Mouse (Mus musculus) skeletal muscle tissue, adult 2 months (tissue): ENCODE results near the gene Rps6kb2.
"Not testable (repeated sequence)": the region's sequence is repeated elsewhere in the genome, so short reads cannot be mapped to it uniquely, and the experiment has no call there.

Source experiments
- DNase-seq: peaks from one replicate; pipeline ENCODE4 v3.0.0-alpha.2; 2012; ENCODE audit warnings: low read depth, low spot score

Rps6kb2 gene

GRCm38 (mm10) chr19:4142416-4143173 lies 20.6 kb downstream of the Rps6kb2 start:
- no peak for DNase-seq

GRCm38 (mm10) chr19:4140147-4140546 lies 23.0 kb downstream of the Rps6kb2 start:
- DNase-seq, result no peak

- no peak for DNase-seq
Measured at GRCm38 (mm10) chr19:4139446-4139845, 23.7 kb downstream of the Rps6kb2 start, which contains the start of gene Gpr152. Gene Gpr152, plus strand, starts transcription at chr19:4139787.

- DNase-seq, result no peak
Measured at GRCm38 (mm10) chr19:4137913-4138312, 25.2 kb downstream of the Rps6kb2 start.

- DNase-seq, result no peak
Measured at GRCm38 (mm10) chr19:4136463-4136862, 26.7 kb downstream of the Rps6kb2 start.

- not testable (repeated sequence) for DNase-seq
Measured at GRCm38 (mm10) chr19:4135963-4136345, 27.2 kb downstream of the Rps6kb2 start.

GRCm38 (mm10) chr19:4135229-4135962 lies 27.8 kb downstream of the Rps6kb2 start:
- DNase-seq, result not testable (repeated sequence)

- DNase-seq, result no peak
Measured at GRCm38 (mm10) chr19:4134354-4134753, 28.8 kb downstream of the Rps6kb2 start.

GRCm38 (mm10) chr19:4131768-4132167 lies 31.4 kb downstream of the Rps6kb2 start:
- DNase-seq, result no peak

- DNase-seq, result no peak
Measured at GRCm38 (mm10) chr19:4131075-4131474, 32.1 kb downstream of the Rps6kb2 start.

GRCm38 (mm10) chr19:4130106-4130505 lies 33.0 kb downstream of the Rps6kb2 start:
- DNase-seq, result no peak

- DNase-seq, result no peak
Measured at GRCm38 (mm10) chr19:4129462-4129861, 33.7 kb downstream of the Rps6kb2 start.

- DNase-seq, result no peak
Measured at GRCm38 (mm10) chr19:4126759-4127495, 36.2 kb downstream of the Rps6kb2 start.

- DNase-seq, result peak; percentile 97
Measured at GRCm38 (mm10) chr19:4125741-4126696, 37.1 kb downstream of the Rps6kb2 start, which contains the start of gene Aip. Gene Aip, minus strand, starts transcription at chr19:4125858.

- not testable (repeated sequence) for DNase-seq
Measured at GRCm38 (mm10) chr19:4125268-4125667, 37.9 kb downstream of the Rps6kb2 start.

GRCm38 (mm10) chr19:4124432-4124831 lies 38.7 kb downstream of the Rps6kb2 start:
- DNase-seq, result no peak

GRCm38 (mm10) chr19:4122411-4123370 lies 40.5 kb downstream of the Rps6kb2 start:
- no peak for DNase-seq

- DNase-seq, result not testable (repeated sequence)
Measured at GRCm38 (mm10) chr19:4121896-4122295, 41.3 kb downstream of the Rps6kb2 start.

- peak; percentile 98 for DNase-seq
Measured at GRCm38 (mm10) chr19:4121097-4121805, 41.9 kb downstream of the Rps6kb2 start.
